Mouse (Mus musculus) embryonic facial prominence, embryonic 12.5 days (tissue): ENCODE measurements around the gene Gm20605. TPM values are rescaled to one million over a fixed set of nuclear protein-coding genes. Genes with fewer than 3 reads are reported as not detected.

Experiments
- ATAC-seq: fragments of 200-750 bp; cut with Nextera tagmentation; 2 replicates; pipeline ENCODE4 v1.8.0; 2017; ENCODE audit not compliant: insufficient number of reproducible peaks, insufficient read depth, low FRiP score, low TSS enrichment
- H3K27ac ChIP-seq: fragments of 300-500 bp; sonication (generic); 2 replicates; pipeline ENCODE4 v1.5.1; 2016; ENCODE audit warnings: mild to moderate bottlenecking
- H3K27me3 ChIP-seq: fragments of 300-500 bp; sonication (generic); 2 replicates; pipeline ENCODE4 v1.6.1; 2016; ENCODE audit warnings: mild to moderate bottlenecking, moderate library complexity
- H3K36me3 ChIP-seq: fragments of 300-500 bp; sonication (generic); 2 replicates; pipeline ENCODE4 v1.6.1; 2016; ENCODE audit warnings: mild to moderate bottlenecking
- H3K4me1 ChIP-seq: fragments of 300-500 bp; sonication (generic); 2 replicates; pipeline ENCODE4 v1.6.1; 2016
- H3K4me2 ChIP-seq: fragments of 300-500 bp; sonication (generic); replicated peaks from 2 replicates; pipeline ENCODE4 v1.6.1; 2016; ENCODE audit warnings: mild to moderate bottlenecking, moderate library complexity
- H3K4me3 ChIP-seq: fragments of 300-500 bp; sonication (generic); 2 replicates; pipeline ENCODE4 v1.5.1; 2016; ENCODE audit warnings: mild to moderate bottlenecking
- H3K9ac ChIP-seq: fragments of 300-500 bp; sonication (generic); 2 replicates; pipeline ENCODE4 v1.6.1; 2016; ENCODE audit warnings: mild to moderate bottlenecking, moderate library complexity
- H3K9me3 ChIP-seq: fragments of 300-500 bp; sonication (generic); 2 replicates; pipeline ENCODE4 v1.6.1; 2016; ENCODE audit warnings: mild to moderate bottlenecking, moderate library complexity
- WGBS: fragments of 180-500 bp; shearing (Covaris S2); methylation state at CpG from one replicate; pipeline ENCODE4 v1.1.7; 2016; 5-methylcytosine and 5-hydroxymethylcytosine counted together
- polyA plus RNA-seq: library from polyadenylated mRNA; unstranded; fragments of >200 nt; fragmentation: Nextera tagmentation; extraction: Ambion mirVana; gene quantifications from 2 replicates; pipeline ENCODE4 v1.2.1, GENCODE M21; 2016

The Gm20605 gene
- polyA plus RNA-seq, 1 experiment from 2014 or later, result 9.2 TPM

DNA sequence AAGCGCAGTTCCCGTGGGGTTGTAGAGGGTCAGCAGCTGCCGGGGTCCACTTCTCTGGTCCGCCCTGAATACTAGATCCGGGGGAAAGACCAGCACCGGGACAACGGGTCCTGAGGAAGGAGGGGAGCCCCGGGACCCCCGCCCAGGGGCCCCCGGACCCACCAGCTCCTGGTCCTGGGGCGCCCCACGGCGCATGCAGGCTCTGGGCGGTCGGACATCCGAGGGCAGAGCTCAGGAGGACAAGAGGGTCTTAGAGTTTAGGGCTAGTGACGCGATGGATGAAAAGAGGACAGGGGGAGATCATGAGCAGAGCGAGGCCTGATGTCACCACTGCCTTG, 28.7 kb upstream of the Gm20605 start:
- Histone ChIP-seq H3K27ac (peak overlapping the region; percentile 71), H3K9ac (peak overlapping the region; percentile 74), H3K9me3 (no peaks in the 10 kb centered on the region), H3K4me1 (peaks cover 27% of the 10 kb centered on the region), H3K36me3 (peaks cover 15% of the 10 kb centered on the region), H3K4me2 (peak overlapping the region; percentile 96), H3K27me3 (no peaks in the 10 kb centered on the region), H3K4me3 (peak overlapping the region; percentile 64)
- ATAC-seq, result no peak; the same call in none of the 2 replicates
- WGBS, result 4% methylated on average over 19 of the region's 19 CpGs

GRCm38 (mm10) chr5:137600619-137601364, 28.2 kb upstream of the Gm20605 start, which contains the start of gene Mospd3:
TSS of gene Mospd3 (minus strand) at chr5:137601058.
- peak within 1 kb of the TSS; percentile 83 for H3K27ac ChIP-seq
- peaks cover 27% of the 10 kb centered on the region for H3K4me1 ChIP-seq
- under 1% methylated on average over 41 of the region's 41 CpGs for WGBS
- peak within 1 kb of the TSS; percentile 74 for H3K9ac ChIP-seq
- peak within 1 kb of the TSS; percentile 64 for H3K4me3 ChIP-seq
- no peaks in the 10 kb centered on the region for H3K27me3 ChIP-seq
- H3K4me2 ChIP-seq, result peak within 1 kb of the TSS; percentile 96
- peaks cover 20% of the 10 kb centered on the region for H3K36me3 ChIP-seq
- ATAC-seq, result peak; percentile 87
- no peaks in the 10 kb centered on the region for H3K9me3 ChIP-seq

GRCm38 (mm10) chr5:137601365-137601729, 27.6 kb upstream of the Gm20605 start:
- Histone ChIP-seq H3K36me3 (peaks cover 26% of the 10 kb centered on the region), H3K27ac (peak overlapping the region; percentile 69), H3K9me3 (no peaks in the 10 kb centered on the region), H3K27me3 (no peaks in the 10 kb centered on the region), H3K9ac (peak overlapping the region; percentile 58), H3K4me2 (peak overlapping the region; percentile 96), H3K4me1 (peaks cover 27% of the 10 kb centered on the region), H3K4me3 (peak overlapping the region; percentile 64)
- under 1% methylated on average over 22 of the region's 22 CpGs for WGBS
- ATAC-seq, result 0 out of 2 replicates have a peak, but pooled peaks have one; percentile 0

GRCm38 (mm10) chr5:137607860-137608653, 20.9 kb upstream of the Gm20605 start:
- H3K9me3 ChIP-seq, result no peaks in the 10 kb centered on the region
- peak overlapping the region; percentile 47 for H3K9ac ChIP-seq
- peak overlapping the region; percentile 29 for H3K4me3 ChIP-seq
- H3K27ac ChIP-seq, result peak overlapping the region; percentile 42
- peak overlapping the region; percentile 59 for H3K4me2 ChIP-seq
- H3K27me3 ChIP-seq, result no peaks in the 10 kb centered on the region
- H3K4me1 ChIP-seq, result peaks cover 62% of the 10 kb centered on the region
- H3K36me3 ChIP-seq, result peaks cover 30% of the 10 kb centered on the region
- WGBS, result 16% methylated on average over 26 of the region's 26 CpGs
- ATAC-seq, result no peak

DNA sequence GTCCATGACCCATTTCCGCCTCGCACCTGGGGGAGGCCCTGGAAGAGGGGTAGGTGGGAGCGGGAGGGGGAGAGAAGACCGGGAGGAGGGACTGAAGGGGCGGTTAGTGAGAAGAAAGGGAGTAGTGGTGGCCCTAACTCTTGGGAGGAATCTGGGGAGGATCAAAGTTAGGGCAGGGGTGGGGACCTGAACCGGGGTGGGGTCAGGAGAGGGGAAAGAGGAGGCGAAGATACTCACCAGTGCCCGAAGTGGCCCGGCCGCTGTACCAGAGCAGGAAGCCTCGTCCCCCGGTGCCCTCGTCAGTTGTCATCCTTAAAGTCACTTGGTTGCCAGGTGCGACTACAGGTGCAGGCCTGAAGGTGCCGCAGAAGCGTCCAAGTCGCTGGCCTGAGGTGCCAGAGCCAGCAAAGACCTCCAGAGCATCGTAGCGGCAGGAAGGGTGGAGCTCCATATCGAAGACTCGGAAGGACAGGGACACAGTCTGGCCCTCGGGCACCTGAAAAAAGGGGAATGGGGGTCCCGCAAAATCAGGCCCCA, 20.3 kb upstream of the Gm20605 start:
- WGBS, result 10% methylated on average over 22 of the region's 23 CpGs
- Histone ChIP-seq H3K27ac (peak overlapping the region; percentile 42), H3K4me1 (peaks cover 63% of the 10 kb centered on the region), H3K4me3 (peak overlapping the region; percentile 29), H3K4me2 (peak overlapping the region; percentile 59), H3K9ac (peak overlapping the region; percentile 47), H3K9me3 (no peaks in the 10 kb centered on the region), H3K27me3 (no peaks in the 10 kb centered on the region), H3K36me3 (peaks cover 30% of the 10 kb centered on the region)
- ATAC-seq, result no peak

GRCm38 (mm10) chr5:137609292-137609691, 19.7 kb upstream of the Gm20605 start:
- Histone ChIP-seq H3K4me3 (peak overlapping the region; percentile 29), H3K4me1 (peaks cover 63% of the 10 kb centered on the region), H3K27me3 (no peaks in the 10 kb centered on the region), H3K36me3 (peaks cover 30% of the 10 kb centered on the region), H3K9me3 (no peaks in the 10 kb centered on the region), H3K9ac (peak overlapping the region; percentile 47), H3K4me2 (peak overlapping the region; percentile 59), H3K27ac (peak overlapping the region; percentile 98)
- no peak for ATAC-seq
- 52% methylated on average over 3 of the region's 3 CpGs for WGBS

GRCm38 (mm10) chr5:137610056-137610455, 18.9 kb upstream of the Gm20605 start:
- Histone ChIP-seq H3K4me3 (peak overlapping the region; percentile 36), H3K27ac (peak overlapping the region; percentile 98), H3K27me3 (no peaks in the 10 kb centered on the region), H3K4me2 (peak overlapping the region; percentile 59), H3K36me3 (peaks cover 26% of the 10 kb centered on the region), H3K9ac (peak overlapping the region; percentile 52), H3K9me3 (no peaks in the 10 kb centered on the region), H3K4me1 (peaks cover 63% of the 10 kb centered on the region)
- WGBS, result 39% methylated on average over 4 of the region's 4 CpGs
- ATAC-seq, result no peak

DNA sequence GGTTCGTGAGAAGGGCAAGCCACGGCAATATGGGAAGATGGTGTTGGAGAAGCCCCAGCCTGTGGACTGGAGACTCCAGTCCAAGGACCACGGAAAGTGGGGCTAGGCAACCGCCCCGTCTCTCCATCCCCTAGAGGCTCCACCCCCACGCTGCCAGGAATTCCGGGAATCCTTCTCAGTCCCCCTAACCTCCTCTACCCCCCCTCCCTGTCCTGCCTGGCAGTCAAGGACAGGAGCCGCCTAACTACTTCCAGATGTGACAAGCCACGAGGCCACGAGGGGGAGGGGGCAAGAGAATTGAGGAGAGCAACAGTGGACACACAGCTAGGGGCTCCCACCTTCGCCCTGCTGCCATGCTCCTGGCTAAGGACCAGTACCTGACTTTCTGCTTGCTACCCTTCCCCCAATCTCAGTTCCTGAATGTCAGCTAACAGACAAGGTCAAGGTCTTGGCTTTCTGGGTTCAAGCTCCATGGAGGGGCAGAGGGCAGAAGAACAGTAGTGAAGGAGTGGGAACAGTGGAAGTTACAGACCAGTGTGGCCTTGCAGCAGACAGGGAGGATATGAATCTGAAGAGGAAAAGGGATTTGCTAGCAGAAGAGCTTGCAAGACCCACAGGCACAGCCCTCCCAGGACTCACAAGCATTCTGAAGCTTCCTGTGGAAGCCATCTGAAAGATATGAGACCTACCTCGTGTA, 18.3 kb upstream of the Gm20605 start:
- Histone ChIP-seq H3K4me1 (peaks cover 63% of the 10 kb centered on the region), H3K27ac (peak overlapping the region; percentile 98), H3K9me3 (no peaks in the 10 kb centered on the region), H3K9ac (peak overlapping the region; percentile 52), H3K27me3 (no peaks in the 10 kb centered on the region), H3K36me3 (peaks cover 19% of the 10 kb centered on the region), H3K4me2 (peak overlapping the region; percentile 59), H3K4me3 (peak overlapping the region; percentile 36)
- ATAC-seq, result peak; percentile 57; the same call in 1 of the 2 replicates
- WGBS, result 5% methylated on average over 12 of the region's 12 CpGs

GRCm38 (mm10) chr5:137611245-137611602, 17.8 kb upstream of the Gm20605 start:
- WGBS, result 3% methylated on average over 6 of the region's 6 CpGs
- Histone ChIP-seq H3K27ac (peak overlapping the region; percentile 98), H3K9me3 (no peaks in the 10 kb centered on the region), H3K4me3 (peak overlapping the region; percentile 36), H3K9ac (peak overlapping the region; percentile 52), H3K27me3 (no peaks in the 10 kb centered on the region), H3K4me1 (peaks cover 63% of the 10 kb centered on the region), H3K36me3 (peaks cover 14% of the 10 kb centered on the region), H3K4me2 (peak overlapping the region; percentile 59)
- ATAC-seq, result peak; percentile 54

DNA sequence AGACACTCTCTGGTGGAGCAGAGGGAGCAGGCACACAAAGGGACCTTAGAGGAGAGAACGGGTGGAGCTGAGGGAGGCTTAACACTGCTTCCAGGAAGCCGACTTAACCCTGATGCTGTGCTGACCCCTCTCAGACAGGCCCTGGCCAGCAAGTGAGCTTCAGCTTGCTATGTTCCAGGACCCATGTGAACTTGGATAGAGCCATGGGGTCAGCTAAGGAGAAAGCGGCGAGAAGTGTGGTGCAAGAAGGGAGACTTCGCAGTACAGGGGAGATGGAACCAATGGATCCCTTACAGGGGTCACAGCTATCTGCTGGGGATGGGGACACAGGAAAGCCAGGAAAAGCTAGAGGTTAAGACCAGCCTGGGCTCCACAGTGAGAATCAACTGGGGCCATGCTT, 15.9 kb upstream of the Gm20605 start:
- no peak overlapping the region for H3K4me3 ChIP-seq
- H3K9ac ChIP-seq, result no peak overlapping the region
- H3K27ac ChIP-seq, result peak overlapping the region; percentile 98; the same call in 1 of the 2 replicates
- no peaks in the 10 kb centered on the region for H3K27me3 ChIP-seq
- peaks cover 56% of the 10 kb centered on the region for H3K4me1 ChIP-seq
- no peak overlapping the region for H3K4me2 ChIP-seq
- ATAC-seq, result no peak
- H3K36me3 ChIP-seq, result no peaks in the 10 kb centered on the region
- 65% methylated on average over 5 of the region's 5 CpGs for WGBS
- H3K9me3 ChIP-seq, result no peaks in the 10 kb centered on the region

DNA sequence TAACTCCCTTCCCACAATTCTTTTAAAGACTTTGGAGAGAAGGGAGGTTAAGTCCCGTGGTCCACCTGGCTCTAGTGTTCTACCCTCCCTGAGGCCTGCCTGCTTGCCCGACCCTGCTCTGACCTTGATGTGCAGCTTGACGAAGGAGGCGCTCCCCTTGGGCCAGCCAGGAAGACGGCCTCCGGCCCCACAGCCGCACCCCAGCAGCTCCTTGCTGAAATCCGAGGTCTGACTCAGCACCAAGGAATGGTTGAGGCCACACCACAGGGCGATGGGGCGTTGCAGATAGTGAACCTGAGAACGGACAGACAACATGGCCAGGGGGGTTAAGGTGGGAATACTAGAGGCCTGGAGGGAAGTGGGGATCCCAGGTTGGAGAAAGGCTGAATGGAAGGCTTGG, 15.4 kb upstream of the Gm20605 start, which contains the start of gene Pcolce:
Gene Pcolce (minus strand): TSS at position 235 of the 400 bp plus-strand sequence.
- peaks cover 51% of the 10 kb centered on the region for H3K4me1 ChIP-seq
- no peaks in the 10 kb centered on the region for H3K36me3 ChIP-seq
- no peaks in the 10 kb centered on the region for H3K9me3 ChIP-seq
- no peak for ATAC-seq
- WGBS, result 32% methylated on average over 11 of the region's 11 CpGs
- H3K9ac ChIP-seq, result no peak within 1 kb of the TSS
- H3K4me2 ChIP-seq, result no peak within 1 kb of the TSS
- H3K27ac ChIP-seq, result peak within 1 kb of the TSS; percentile 98
- H3K27me3 ChIP-seq, result no peaks in the 10 kb centered on the region
- H3K4me3 ChIP-seq, result no peak within 1 kb of the TSS
